Mouse (Mus musculus) mouse trophoblast stem cell (cell line): ENCODE results near the gene Phxr2.
"Not testable (repeated sequence)": the region's sequence is repeated elsewhere in the genome, so short reads cannot be mapped to it uniquely, and the experiment has no call there.

Experiments used
- in situ Hi-C, 2 experiments: fragments of 300-500 bp; cut with MseI, MboI; formaldehyde crosslinking; loops; 2 replicates in 1 of 2; 3 replicates in 1 of 2; pipeline ENCODE4 v1.15.1; 2025

The Phxr2 gene

GRCm38 (mm10) chr10:99126225-99126624 lies at the start of gene Phxr2:
Phxr2 (minus strand) TSS chr10:99126325.
- in situ Hi-C loops: no loop called here

- in situ Hi-C loops: no loop called here
Observed at GRCm38 (mm10) chr10:99172906-99173507, 46.9 kb upstream of the Phxr2 start.

- in situ Hi-C loops: no loop called here
Observed at GRCm38 (mm10) chr10:99171961-99172497, 45.9 kb upstream of the Phxr2 start.

GRCm38 (mm10) chr10:99169765-99170129 lies 43.6 kb upstream of the Phxr2 start:
- in situ Hi-C loops: loop anchor here in 1 of 2 experiments (10.0 kb wide), 2 partner anchors 405 to 445 kb away; no protein-coding TSS in a partner anchor

- in situ Hi-C loops: loop anchor here in 1 of 2 experiments (10.0 kb wide), 2 partner anchors 406 to 446 kb away; no protein-coding TSS in a partner anchor
Observed at GRCm38 (mm10) chr10:99168840-99169764, 43.0 kb upstream of the Phxr2 start.

- in situ Hi-C loops: loop anchor here in 1 of 2 experiments (10.0 kb wide), 2 partner anchors 406 to 446 kb away; no protein-coding TSS in a partner anchor
Observed at GRCm38 (mm10) chr10:99168404-99168803, 42.3 kb upstream of the Phxr2 start.

GRCm38 (mm10) chr10:99166392-99166791 lies 40.3 kb upstream of the Phxr2 start:
- in situ Hi-C loops: loop anchor here in 1 of 2 experiments (10.0 kb wide), 2 partner anchors 408 to 448 kb away; no protein-coding TSS in a partner anchor

- in situ Hi-C loops: loop anchor here in 1 of 2 experiments (10.0 kb wide), 2 partner anchors 409 to 449 kb away; no protein-coding TSS in a partner anchor
Observed at GRCm38 (mm10) chr10:99165751-99166282, 39.7 kb upstream of the Phxr2 start.

- in situ Hi-C loops: loop anchor here in 1 of 2 experiments (10.0 kb wide), 2 partner anchors 410 to 450 kb away; no protein-coding TSS in a partner anchor
Observed at GRCm38 (mm10) chr10:99164871-99165477, 38.8 kb upstream of the Phxr2 start.

- in situ Hi-C loops: loop anchor here in 1 of 2 experiments (10.0 kb wide), 2 partner anchors 412 to 452 kb away; no protein-coding TSS in a partner anchor
Observed at GRCm38 (mm10) chr10:99163002-99163401, 36.9 kb upstream of the Phxr2 start.

- in situ Hi-C loops: loop anchor here in 1 of 2 experiments (10.0 kb wide), 2 partner anchors 413 to 453 kb away; no protein-coding TSS in a partner anchor
Observed at GRCm38 (mm10) chr10:99161987-99162582, 36.0 kb upstream of the Phxr2 start.

GRCm38 (mm10) chr10:99157697-99158096 lies 31.6 kb upstream of the Phxr2 start:
- in situ Hi-C loops: not testable (repeated sequence)

- in situ Hi-C loops: no loop called here
Observed at GRCm38 (mm10) chr10:99156808-99157207, 30.7 kb upstream of the Phxr2 start.

GRCm38 (mm10) chr10:99154635-99155034 lies 28.5 kb upstream of the Phxr2 start:
- in situ Hi-C loops: no loop called here

- in situ Hi-C loops: no loop called here
Observed at GRCm38 (mm10) chr10:99152063-99152462, 25.9 kb upstream of the Phxr2 start.

- in situ Hi-C loops: no loop called here
Observed at GRCm38 (mm10) chr10:99151580-99151979, 25.5 kb upstream of the Phxr2 start.

GRCm38 (mm10) chr10:99150016-99150415 lies 23.9 kb upstream of the Phxr2 start:
- in situ Hi-C loops: no loop called here

GRCm38 (mm10) chr10:99146596-99146995 lies 20.5 kb upstream of the Phxr2 start:
- in situ Hi-C loops: no loop called here

GRCm38 (mm10) chr10:99145611-99146010 lies 19.5 kb upstream of the Phxr2 start:
- in situ Hi-C loops: no loop called here

- in situ Hi-C loops: no loop called here
Observed at GRCm38 (mm10) chr10:99136337-99136736, 10.2 kb upstream of the Phxr2 start.
